Mouse (Mus musculus): ENCODE data around the gene Cdc45.

GRCm38 (mm10) chr16:18777101-18778080 lies 34.4 kb downstream of the Cdc45 start:
- TF ChIP-seq CTCF (IDR thresholded peaks at IDR 0.05; ENCODE audit: borderline replicate concordance, extremely low read depth, insufficient read depth, insufficient read length) (no peak), POLR2A (IDR thresholded peaks at IDR 0.05; ENCODE audit: borderline replicate concordance, extremely low read depth, insufficient read depth, insufficient read length, poor library complexity, severe bottlenecking) (no peak)
